Mouse (Mus musculus) midbrain, postnatal 0 days (tissue): Measurements from ENCODE around the gene Stpg4. TPM values are rescaled to one million over a fixed set of nuclear protein-coding genes. Genes with fewer than 3 reads are reported as not detected.

ENCODE experiments used
- ATAC-seq: fragments of 200-750 bp; cut with Nextera tagmentation; 2 replicates; pipeline ENCODE4 v1.8.0; 2017; ENCODE audit warnings: moderate number of reproducible peaks, mild to moderate bottlenecking, moderate TSS enrichment, moderate library complexity; ENCODE audit not compliant: low FRiP score
- DNase-seq: peaks from one replicate; pipeline ENCODE4 v3.0.0-alpha.2; 2015; ENCODE audit warnings: low spot score
- H3K27ac ChIP-seq: fragments of 300-500 bp; sonication (generic); 2 replicates; pipeline ENCODE4 v1.5.1; 2014; ENCODE audit warnings: low read depth, mild to moderate bottlenecking, low read length, mixed read lengths
- H3K27me3 ChIP-seq: fragments of 300-500 bp; sonication (generic); 2 replicates; pipeline ENCODE4 v1.6.1; 2014; ENCODE audit warnings: low read length, control low read depth, mixed read lengths; ENCODE audit not compliant: insufficient read depth
- H3K36me3 ChIP-seq: fragments of 300-500 bp; sonication (generic); 2 replicates; pipeline ENCODE4 v1.6.1; 2014; ENCODE audit warnings: low read length, control low read depth, mixed read lengths; ENCODE audit not compliant: insufficient read depth
- H3K4me1 ChIP-seq: fragments of 300-500 bp; sonication (generic); 2 replicates; pipeline ENCODE4 v1.6.1; 2014; ENCODE audit warnings: mild to moderate bottlenecking, control low read depth, antibody characterized with exemption, low read length, mixed read lengths; ENCODE audit not compliant: insufficient read depth
- H3K4me2 ChIP-seq: fragments of 300-500 bp; sonication (generic); 2 replicates; pipeline ENCODE4 v1.6.1; 2014; ENCODE audit warnings: low read depth, mild to moderate bottlenecking, low read length, mixed read lengths; ENCODE audit not compliant: poor library complexity, severe bottlenecking
- H3K4me3 ChIP-seq: fragments of 300-500 bp; sonication (generic); 2 replicates; pipeline ENCODE4 v1.5.1; 2014; ENCODE audit warnings: low read depth, mild to moderate bottlenecking, low read length, moderate library complexity
- H3K9ac ChIP-seq: fragments of 300-500 bp; sonication (generic); replicated peaks from 2 replicates; pipeline ENCODE4 v1.6.1; 2014; ENCODE audit warnings: mild to moderate bottlenecking, low read length, moderate library complexity, mixed read lengths; ENCODE audit not compliant: poor library complexity, severe bottlenecking
- H3K9me3 ChIP-seq: fragments of 300-500 bp; sonication (generic); 2 replicates; pipeline ENCODE4 v1.6.1; 2016; ENCODE audit warnings: low read length, control low read depth
- CTCF ChIP-seq: IDR thresholded peaks from 2 replicates; pipeline ENCODE4 v1.5.1; 2016; ENCODE audit warnings: antibody characterized with exemption, mild to moderate bottlenecking
- WGBS: fragments of 180-500 bp; shearing (Covaris S2); extraction: QIAGEN DNeasy Blood & Tissue Kit; methylation state at CpG from one replicate; pipeline ENCODE4 v1.1.7; 2014; 5-methylcytosine and 5-hydroxymethylcytosine counted together
- polyA plus RNA-seq: library from polyadenylated mRNA; unstranded; fragments of >200 nt; fragmentation: Nextera tagmentation; extraction: Ambion mirVana; gene quantifications from 2 replicates; pipeline ENCODE4 v1.2.1, GENCODE M21; 2015
- total RNA-seq: library from RNA; depleted of rRNA; stranded (reverse); fragments of >200 nt; gene quantifications from 2 replicates; pipeline ENCODE4 v1.2.3, GENCODE M21; 2014; rRNA removed

Stpg4 gene
- total and polyA plus RNA-seq, 2 experiments from 2014 or later, result 0.28 TPM; not detected in 1

- Histone ChIP-seq H3K4me2 (no peak overlapping the region), H3K27me3 (no peaks in the 10 kb centered on the region), H3K9ac (no peak overlapping the region), H3K4me1 (no peaks in the 10 kb centered on the region), H3K27ac (no peak overlapping the region), H3K4me3 (no peak overlapping the region), H3K36me3 (no peaks in the 10 kb centered on the region), H3K9me3 (no peaks in the 10 kb centered on the region)
- ATAC-seq (no peak), DNase-seq (no peak)
- WGBS, result 71% methylated on average over 18 of the region's 18 CpGs
- no peak for TF ChIP-seq CTCF
Measured at GRCm38 (mm10) chr17:87344441-87345251, 82.9 kb downstream of the Stpg4 start.

- no peak for ATAC-seq
- Histone ChIP-seq H3K9me3 (no peaks in the 10 kb centered on the region), H3K27me3 (no peaks in the 10 kb centered on the region), H3K36me3 (no peaks in the 10 kb centered on the region), H3K4me3 (no peak overlapping the region), H3K4me1 (no peaks in the 10 kb centered on the region), H3K27ac (no peak overlapping the region), H3K4me2 (no peak overlapping the region), H3K9ac (no peak overlapping the region)
- 71% methylated on average over 8 of the region's 8 CpGs for WGBS
- TF ChIP-seq CTCF, result no peak
- no peak for DNase-seq
Measured at GRCm38 (mm10) chr17:87343060-87343703, 84.4 kb downstream of the Stpg4 start.

Other genes with a start within 250 kb of the Stpg4 start
- 27.8 and 38.0 TPM in 2 replicates for gene Mcfd2, start 161.8 kb downstream of the Stpg4 start, total RNA-seq
- 35.5 and 36.9 TPM in 2 replicates for gene Mcfd2, start 161.8 kb downstream of the Stpg4 start, polyA plus RNA-seq
- gene Ttc7, start 144.9 kb downstream of the Stpg4 start, total RNA-seq, result 5.3 and 13.9 TPM in 2 replicates
- gene Ttc7, start 144.9 kb downstream of the Stpg4 start, polyA plus RNA-seq, result 9.9 and 11.1 TPM in 2 replicates
- gene Calm2, start 19.2 kb upstream of the Stpg4 start, total RNA-seq, result 1,303 and 1,380 TPM in 2 replicates
- gene Calm2, start 19.2 kb upstream of the Stpg4 start, polyA plus RNA-seq, result 3,238 and 3,263 TPM in 2 replicates
- 2.3 and 3.1 TPM in 2 replicates for gene Epcam, start 208.2 kb upstream of the Stpg4 start, total RNA-seq
- gene Epcam, start 208.2 kb upstream of the Stpg4 start, polyA plus RNA-seq, result 4.7 and 5.2 TPM in 2 replicates
- 26.0 and 29.7 TPM in 2 replicates for gene Msh2, start 244.6 kb upstream of the Stpg4 start, total RNA-seq
- gene Msh2, start 244.6 kb upstream of the Stpg4 start, polyA plus RNA-seq, result 41.0 and 47.1 TPM in 2 replicates